Mouse (Mus musculus): Measurements from ENCODE around the gene Por.

DNA sequence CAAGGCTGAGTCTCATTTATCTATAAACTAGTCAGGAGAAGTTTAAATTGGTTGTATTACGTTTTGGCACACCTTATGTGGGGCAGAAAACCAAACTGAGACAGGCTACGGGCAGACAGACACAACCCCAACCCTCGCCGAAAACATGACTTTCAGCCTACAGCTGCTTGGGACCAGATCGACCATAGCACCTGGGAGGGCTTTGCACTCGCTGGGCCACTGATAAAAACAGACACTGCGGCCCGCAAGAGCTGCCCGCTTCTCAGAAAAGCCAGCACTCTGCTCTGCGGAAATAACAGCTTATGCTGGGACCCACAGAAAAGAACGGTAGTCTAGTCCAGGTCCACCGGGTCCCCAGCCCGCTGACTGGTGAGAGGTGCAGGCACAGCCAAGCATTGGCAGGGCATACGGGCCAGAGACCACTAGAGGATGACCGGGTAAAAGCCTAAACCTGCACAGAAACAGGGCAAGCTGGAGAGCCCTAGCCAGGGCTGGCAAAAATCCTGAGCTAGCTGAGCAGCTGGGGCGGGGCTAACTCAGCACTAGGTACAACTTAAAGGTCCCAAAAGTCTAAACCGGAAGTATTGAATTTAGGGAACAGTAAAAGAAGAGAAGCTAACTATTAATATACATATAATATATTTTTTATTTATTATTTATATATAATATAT lies 12.0 kb upstream of the Por start:
- TF ChIP-seq CTCF (IDR thresholded peaks at IDR 0.05; ENCODE audit: extremely low read depth, insufficient read depth, low read length) = no peak
- TF ChIP-seq POLR2A (IDR thresholded peaks at IDR 0.05; ENCODE audit: extremely low read depth, insufficient read depth, low read length) = no peak

All from cortical plate, adult 2 months (tissue).